Mouse (Mus musculus): Measurements from ENCODE around the gene Tsfm. TPM values are rescaled to one million over a fixed set of nuclear protein-coding genes. Genes with fewer than 3 reads are reported as not detected.

Tsfm gene
- total RNA-seq, 2 experiments from 2014 or later = 29.7 to 30.1 TPM

DNA sequence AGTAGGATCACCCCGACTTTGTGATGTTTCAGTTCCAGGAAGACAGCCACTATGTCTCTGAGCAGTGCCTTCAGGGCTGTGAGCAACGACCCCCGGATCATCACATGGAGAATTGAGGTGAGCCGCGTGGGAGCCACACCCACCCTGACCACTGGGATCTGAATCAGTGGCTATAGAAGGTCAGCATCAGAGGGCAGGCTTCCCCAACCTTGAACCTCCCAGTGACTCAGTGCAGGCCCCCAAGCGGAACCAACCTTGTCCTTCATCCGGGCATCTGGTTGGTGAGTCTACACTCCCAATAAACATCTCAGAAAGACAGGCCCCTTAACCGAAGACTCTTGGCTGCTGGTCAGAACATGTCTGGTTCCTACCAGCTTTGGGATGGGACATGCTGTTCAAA is 27.3 kb downstream of the Tsfm start:
- Histone ChIP-seq H3K27ac (no peak overlapping the region), H3K4me3 (no peak overlapping the region)
- no peak for TF ChIP-seq CTCF (conservative IDR thresholded peaks at IDR 0.05)
- DNase-seq (ENCODE audit: low spot score in 2 of 2) = no peak

DNA sequence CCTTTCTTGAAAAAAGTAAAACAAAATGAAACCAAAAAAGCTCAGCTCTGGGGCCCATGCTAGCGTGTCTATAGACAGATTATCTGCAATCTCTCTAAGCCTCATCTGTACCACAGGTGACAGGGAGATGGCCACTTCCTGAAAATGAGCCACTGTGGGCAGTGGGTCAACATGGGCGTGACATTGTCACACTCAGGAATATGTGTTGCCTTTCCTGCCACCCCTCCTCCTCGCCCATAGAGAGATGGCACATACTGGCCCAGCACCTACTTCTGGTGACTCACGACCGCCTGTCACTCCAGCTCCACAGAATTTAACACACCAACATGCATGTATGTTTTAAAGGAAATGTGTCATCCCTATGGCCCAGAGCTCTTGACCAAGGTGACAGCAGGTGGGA is 27.9 kb downstream of the Tsfm start:
- no peak for DNase-seq (ENCODE audit: low spot score in 2 of 2)
- no peak for TF ChIP-seq CTCF (conservative IDR thresholded peaks at IDR 0.05)
- H3K4me3 ChIP-seq = no peak overlapping the region
- no peak overlapping the region for H3K27ac ChIP-seq

GRCm38 (mm10) chr10:127002056-127002455 is 28.6 kb downstream of the Tsfm start:
- no peak overlapping the region for H3K27ac ChIP-seq
- H3K4me3 ChIP-seq = no peak overlapping the region
- TF ChIP-seq CTCF (conservative IDR thresholded peaks at IDR 0.05) = no peak
- DNase-seq (ENCODE audit: low spot score in 2 of 2) = no peak

DNA sequence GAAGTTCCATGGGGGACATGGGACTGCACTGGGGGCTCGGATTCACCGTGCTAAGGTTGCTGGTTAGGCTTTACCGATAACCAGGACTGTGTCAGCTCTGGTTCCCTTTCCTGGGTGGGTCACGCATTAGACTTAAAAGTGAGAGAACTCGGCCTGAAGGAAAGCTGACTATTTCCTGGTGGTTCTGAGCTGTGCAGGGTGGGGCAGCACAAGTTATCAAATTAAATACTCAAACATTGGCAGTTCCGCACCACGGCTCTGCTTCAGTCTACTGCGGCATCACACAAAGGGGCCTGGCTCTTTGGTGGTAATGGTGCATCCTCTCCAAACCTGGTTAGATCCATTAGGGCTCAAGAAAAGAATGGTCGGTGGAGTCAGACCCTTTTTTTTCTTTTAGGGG is 29.3 kb downstream of the Tsfm start:
- H3K27ac ChIP-seq = no peak overlapping the region
- TF ChIP-seq CTCF (conservative IDR thresholded peaks at IDR 0.05) = no peak
- DNase-seq (ENCODE audit: low spot score in 2 of 2) = no peak
- H3K4me3 ChIP-seq = no peak overlapping the region

GRCm38 (mm10) chr10:127000529-127000928 is 30.1 kb downstream of the Tsfm start, which contains the start of gene Avil:
Avil (plus strand) TSS chr10:127000709.
- Histone ChIP-seq H3K27ac (no peak within 1 kb of the TSS), H3K4me3 (no peak within 1 kb of the TSS)
- no peak for DNase-seq (ENCODE audit: low spot score in 2 of 2)
- TF ChIP-seq CTCF (conservative IDR thresholded peaks at IDR 0.05) = no peak

GRCm38 (mm10) chr10:126997340-126998113 is 33.1 kb downstream of the Tsfm start:
- TF ChIP-seq CTCF (conservative IDR thresholded peaks at IDR 0.05) = no peak; the same call in 1 of the 2 replicates

GRCm38 (mm10) chr10:126993621-126994020 is 37.0 kb downstream of the Tsfm start:
- no peak for TF ChIP-seq CTCF (conservative IDR thresholded peaks at IDR 0.05)
- no peak for DNase-seq (ENCODE audit: low spot score in 2 of 2)
- no peak overlapping the region for H3K4me3 ChIP-seq
- H3K27ac ChIP-seq = no peak overlapping the region

More at GRCm38 (mm10) chr10:126997340-126998113, 33.1 kb downstream of the Tsfm start:
- H3K27ac ChIP-seq = no peak overlapping the region
- no peak overlapping the region for H3K4me3 ChIP-seq
- DNase-seq (ENCODE audit: low spot score in 2 of 2) = no peak

DNA sequence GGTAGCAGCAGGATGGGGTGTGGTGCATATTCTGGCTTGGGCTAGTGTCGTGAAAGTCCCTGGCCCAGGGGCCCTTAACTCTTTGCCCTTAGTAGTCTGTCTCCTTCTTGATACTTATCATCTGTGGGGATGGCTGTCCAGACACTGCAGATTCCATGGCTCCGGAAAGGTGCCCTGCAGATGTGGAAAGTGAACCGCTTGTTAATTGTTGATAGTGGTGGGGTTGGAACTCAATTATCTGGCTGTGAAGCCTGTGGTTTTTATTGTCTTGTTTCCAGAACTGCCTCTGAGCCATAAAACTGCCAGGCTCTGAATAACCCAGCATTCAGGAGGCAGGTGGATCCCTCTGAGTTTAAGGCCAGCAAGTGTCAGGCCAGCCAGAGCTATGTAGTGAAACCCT is 39.0 kb downstream of the Tsfm start:
- TF ChIP-seq CTCF (conservative IDR thresholded peaks at IDR 0.05) = no peak
- Histone ChIP-seq H3K27ac (no peak overlapping the region; the same call in 1 of the 2 replicates), H3K4me3 (no peak overlapping the region)
- no peak for DNase-seq (ENCODE audit: low spot score in 2 of 2)

GRCm38 (mm10) chr10:126990313-126991056 is 40.2 kb downstream of the Tsfm start:
- peak overlapping the region; percentile 52; the same call in 1 of the 2 replicates for H3K27ac ChIP-seq
- peak; percentile 96 for TF ChIP-seq CTCF (conservative IDR thresholded peaks at IDR 0.05)
- peak; percentile 78 to 90 for DNase-seq (ENCODE audit: low spot score in 2 of 2)

GRCm38 (mm10) chr10:126988513-126989165 is 42.0 kb downstream of the Tsfm start:
- H3K27ac ChIP-seq = peak overlapping the region; percentile 82; the same call in 1 of the 2 replicates
- H3K4me3 ChIP-seq = no peak overlapping the region
- no peak for DNase-seq (ENCODE audit: low spot score in 2 of 2)
- TF ChIP-seq CTCF (conservative IDR thresholded peaks at IDR 0.05) = no peak

More at GRCm38 (mm10) chr10:126990313-126991056, 40.2 kb downstream of the Tsfm start:
- no peak overlapping the region for H3K4me3 ChIP-seq

DNA sequence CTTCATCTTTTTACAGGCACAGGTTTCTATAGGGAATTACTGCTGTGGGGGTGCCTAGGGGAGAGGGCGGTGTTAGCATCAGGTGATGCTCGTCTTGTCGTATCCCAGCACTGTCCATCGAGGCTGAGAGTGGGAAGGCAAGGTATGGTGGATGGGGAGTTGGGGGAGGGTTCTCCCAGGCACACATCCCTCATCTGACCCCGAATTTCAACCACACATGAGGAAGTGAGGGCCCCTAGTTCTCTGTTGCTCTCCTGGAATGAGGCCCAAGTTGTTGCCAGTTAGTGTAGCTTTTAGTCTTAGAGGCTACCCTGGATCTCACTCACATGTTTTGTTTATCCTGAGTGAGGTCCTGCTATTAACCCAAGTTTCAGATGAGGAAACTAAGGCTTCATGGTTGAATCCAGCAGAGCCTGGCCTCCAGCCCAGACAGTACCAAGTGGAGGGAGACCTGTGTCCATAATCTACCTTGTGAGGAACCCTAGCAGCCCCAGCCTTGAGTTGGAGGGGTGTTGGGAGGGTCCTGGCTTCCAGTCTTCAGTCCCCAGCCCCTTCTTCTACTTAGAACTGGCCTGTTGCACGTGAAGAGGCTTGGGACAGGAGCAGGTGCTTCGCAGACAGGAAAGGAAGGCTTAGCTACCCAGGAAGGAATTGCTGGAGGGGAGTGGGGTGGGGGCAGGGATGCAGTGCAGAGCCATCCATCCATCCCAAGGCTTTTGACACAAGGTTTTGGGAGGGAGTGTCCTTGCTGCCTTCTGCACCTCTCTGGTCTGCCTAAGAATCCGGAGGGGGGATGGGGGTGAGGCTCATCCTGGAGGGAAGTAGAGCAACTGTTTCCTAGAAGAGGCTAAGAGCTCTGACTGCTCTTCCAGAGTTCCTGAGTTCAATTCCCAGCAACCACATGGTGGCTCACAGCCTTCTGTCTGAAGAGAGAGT is 43.2 kb downstream of the Tsfm start:
- no peak for TF ChIP-seq CTCF (conservative IDR thresholded peaks at IDR 0.05)
- H3K27ac ChIP-seq = peak overlapping the region; percentile 82
- H3K4me3 ChIP-seq = peak overlapping the region; percentile 32; the same call in 1 of the 2 replicates
- DNase-seq (ENCODE audit: low spot score in 2 of 2) = no peak

DNA sequence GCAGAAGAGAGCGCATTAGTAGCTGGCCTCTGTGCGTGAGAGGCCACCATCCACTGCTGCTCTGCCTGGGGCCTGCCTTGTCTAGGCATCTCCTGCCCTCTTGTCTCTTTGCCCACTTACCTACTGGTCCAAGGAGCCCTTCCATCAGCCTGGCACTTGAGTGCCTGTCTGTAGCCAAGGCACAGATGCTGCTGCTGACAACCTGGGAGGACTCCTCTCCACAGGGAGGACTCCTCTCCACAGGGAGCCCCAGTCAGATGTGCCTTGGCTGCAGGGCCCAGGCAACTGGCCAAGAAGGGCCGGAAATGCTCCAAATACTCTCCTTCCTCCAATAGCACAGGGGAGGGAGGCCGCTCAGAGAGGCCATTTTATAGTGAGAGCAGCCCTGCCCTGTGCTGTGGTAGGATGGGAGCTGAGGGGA is 44.1 kb downstream of the Tsfm start:
- Histone ChIP-seq H3K27ac (peak overlapping the region; percentile 82), H3K4me3 (peak overlapping the region; percentile 32; the same call in 1 of the 2 replicates)
- DNase-seq (ENCODE audit: low spot score in 2 of 2) = peak; percentile 63 to 72
- no peak for TF ChIP-seq CTCF (conservative IDR thresholded peaks at IDR 0.05)

All from layer of hippocampus, adult 2 months (tissue).